27 mouse cellular contexts compared by ENCODE assay signal in genomic region chr3:109456340-109456739, GRCm38 (mm10).
"Had no signal": no experiment of that assay in that cellular context is flagged by ENCODE, and none has a peak within 500 bp of the region (broad histone marks: within the 10 kb centered on the region; RNA-seq: fewer than 3 reads in every experiment).

No protein-coding gene starts in this region.

- H3K9me3 ChIP-seq: heart, embryonic 13.5 days; heart, embryonic 15.5 days; hindbrain, embryonic 13.5 days; hindbrain, embryonic 15.5 days; intestine, embryonic 15.5 days; limb, embryonic 13.5 days; limb, embryonic 15.5 days; liver, embryonic 12.5 days had no signal

- H3K27ac ChIP-seq: gastrocnemius, adult 2 months; heart, adult 2 months; heart, embryonic 13.5 days; heart, embryonic 15.5 days; hindbrain, embryonic 13.5 days; hindbrain, embryonic 15.5 days; hindbrain, postnatal 0 days; intestine, embryonic 15.5 days; limb, embryonic 13.5 days; limb, embryonic 15.5 days; liver, embryonic 12.5 days; liver, embryonic 14.5 days had no signal

- H3K27me3 ChIP-seq: heart, embryonic 13.5 days; heart, embryonic 15.5 days; hindbrain, embryonic 13.5 days; hindbrain, embryonic 15.5 days; intestine, embryonic 15.5 days; limb, embryonic 13.5 days; limb, embryonic 15.5 days; liver, embryonic 12.5 days had no signal

- ATAC-seq: hindbrain, postnatal 0 days; inflammation-experienced regulatory T-cells, adult 6 months; intestine, embryonic 15.5 days; intestine, postnatal 0 days; liver, embryonic 12.5 days had no signal

- H3K9ac ChIP-seq: heart, embryonic 13.5 days; heart, embryonic 15.5 days; hindbrain, embryonic 13.5 days; hindbrain, embryonic 15.5 days; intestine, embryonic 15.5 days; limb, embryonic 13.5 days; limb, embryonic 15.5 days; liver, embryonic 12.5 days; liver, embryonic 14.5 days had no signal

- H3K4me1 ChIP-seq: hindbrain, embryonic 13.5 days; hindbrain, embryonic 15.5 days; intestine, embryonic 15.5 days; limb, embryonic 15.5 days; liver, embryonic 12.5 days had no signal

- H3K4me2 ChIP-seq: heart, embryonic 11.5 days; heart, embryonic 13.5 days; heart, embryonic 15.5 days; hindbrain, embryonic 13.5 days; hindbrain, embryonic 15.5 days; intestine, embryonic 15.5 days; limb, embryonic 13.5 days; limb, embryonic 15.5 days; liver, embryonic 12.5 days had no signal

- DNase-seq: gastrocnemius, adult 2 months; gastrocnemius, postnatal 10 days; gastrocnemius, postnatal 25 days; heart, adult 11 months; heart, adult 2 months; heart, postnatal 14 days; heart, postnatal 36 days; kidney, adult 18-20 months; kidney, adult 9 months; kidney, postnatal 10 days; kidney, postnatal 25 days; layer of hippocampus, adult 9-11 months; layer of hippocampus, postnatal 36 days; left cerebral cortex, postnatal 4 days had no signal

- H3K36me3 ChIP-seq: heart, embryonic 13.5 days; heart, embryonic 15.5 days; hindbrain, embryonic 13.5 days; hindbrain, embryonic 15.5 days; intestine, embryonic 15.5 days; limb, embryonic 13.5 days; limb, embryonic 15.5 days; liver, embryonic 12.5 days had no signal

- H3K4me3 ChIP-seq: gastrocnemius, adult 2 months; heart, adult 2 months; heart, embryonic 13.5 days; heart, embryonic 15.5 days; hindbrain, embryonic 13.5 days; hindbrain, embryonic 15.5 days; intestine, embryonic 15.5 days; limb, embryonic 13.5 days; limb, embryonic 15.5 days; liver, embryonic 12.5 days had no signal
